Mouse (Mus musculus) mouse embryonic stem cell (cell line): ENCODE measurements around the gene Zfp574.
"Not testable (repeated sequence)": the region's sequence is repeated elsewhere in the genome, so short reads cannot be mapped to it uniquely, and the experiment has no call there.

Experiments used
- in situ Hi-C, 2 experiments: fragments of 300-500 bp; cut with MboI; formaldehyde crosslinking; loops; 1 replicate in 1 of 2; 3 replicates in 1 of 2; pipeline ENCODE4 v1.14.3; 2019 to 2020; ENCODE audit warnings: low sequenced_read_pairs in 2 of 2, low pct_unique_long_range_greater_than_20kb in 1 of 2, mixed read lengths in 1 of 2; ENCODE audit not compliant: unreplicated experiment in 1 of 2

The Zfp574 gene

DNA sequence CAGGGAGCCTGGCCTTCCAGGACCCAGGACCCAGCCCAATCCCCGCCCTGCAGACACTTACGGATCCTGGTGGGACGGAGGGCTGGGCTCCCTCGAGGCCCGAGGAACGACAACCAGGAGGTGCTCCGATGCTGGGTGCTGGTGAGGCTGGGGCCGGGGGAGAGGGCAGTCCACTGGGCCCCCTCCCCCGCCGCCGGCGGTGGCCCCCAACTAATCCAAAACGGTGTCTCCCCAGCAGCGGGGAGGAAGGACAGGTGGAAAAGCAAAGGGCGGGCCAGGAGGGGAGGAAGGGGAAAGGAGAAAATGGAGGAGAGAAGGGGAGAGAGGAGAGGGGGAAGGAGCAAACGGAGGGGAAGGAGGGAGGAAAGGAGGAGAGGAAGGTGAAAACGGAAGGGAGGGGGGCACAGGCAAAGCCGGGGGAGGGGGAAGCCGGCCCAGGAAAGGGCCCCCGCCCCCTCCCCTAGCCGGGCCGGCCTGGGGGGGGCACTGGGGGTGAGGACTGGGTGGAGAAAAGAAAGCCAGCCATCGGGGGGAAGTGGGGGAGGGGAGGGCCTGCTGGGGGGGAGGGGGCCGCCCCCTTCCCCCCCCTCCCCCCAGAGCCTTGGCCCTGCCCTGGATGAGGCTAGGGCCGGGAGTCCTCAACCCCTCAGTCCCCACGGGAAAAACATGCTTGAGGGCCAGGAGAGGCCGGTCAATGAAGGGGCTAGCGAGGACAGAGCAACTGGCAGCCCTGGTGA, at the start of gene Zfp574, which contains the start of gene Grik5:
Gene Zfp574 (plus strand): TSS at position 589 of the 737 bp plus-strand sequence.
Gene Grik5 (minus strand): TSS at position 368 of the 737 bp plus-strand sequence.
- in situ Hi-C loops = no loop called here

DNA sequence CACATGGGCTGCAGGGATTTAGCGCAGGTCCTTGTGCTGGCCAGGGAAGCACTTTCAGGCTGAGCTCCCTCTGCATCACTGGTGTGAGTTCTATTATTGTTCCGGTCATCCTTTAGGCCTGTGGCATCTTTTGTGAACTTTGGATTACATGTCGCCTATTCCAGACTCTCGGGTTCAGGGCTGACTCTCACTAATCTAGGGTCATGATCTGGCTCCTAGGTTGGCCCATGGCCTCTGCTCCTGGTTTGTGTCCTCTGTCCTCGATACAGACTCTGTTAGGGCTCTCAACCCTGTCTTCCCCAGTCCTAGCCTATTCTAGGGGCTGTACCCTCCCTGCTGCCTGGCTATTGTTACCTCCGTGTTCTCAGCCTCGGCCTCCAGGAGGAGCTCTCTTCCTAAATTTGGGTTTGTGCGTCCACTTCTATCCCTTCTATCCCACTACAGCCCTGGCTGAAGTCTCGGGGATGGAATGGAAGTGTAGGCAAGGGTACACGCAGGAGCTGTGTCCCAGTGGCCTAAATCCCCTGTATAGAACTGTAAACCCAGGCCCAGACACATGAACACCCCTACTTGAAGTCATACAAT, 46.4 kb upstream of the Zfp574 start:
- in situ Hi-C loops = no loop called here

DNA sequence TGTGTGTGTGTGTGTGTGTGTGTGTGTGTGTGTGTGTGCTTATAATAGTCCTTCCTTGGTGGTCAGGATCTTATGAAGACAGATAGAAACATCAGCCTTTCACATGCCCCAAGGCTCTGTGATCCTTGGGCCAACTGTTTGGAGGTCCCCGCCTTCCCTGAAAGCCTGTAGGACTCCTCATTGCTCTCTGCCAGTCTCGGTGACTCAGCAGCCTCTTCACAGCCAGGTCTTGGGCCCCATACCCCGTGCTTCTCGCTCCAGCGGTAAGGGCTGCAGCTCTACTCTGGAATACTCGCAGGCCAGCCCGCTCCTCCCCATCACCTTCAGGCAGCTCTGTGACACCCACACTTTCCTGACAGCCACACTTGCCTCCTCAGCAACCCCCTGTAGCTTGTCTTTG, 45.9 kb upstream of the Zfp574 start:
- in situ Hi-C loops = no loop called here

GRCm38 (mm10) chr7:25030032-25030753, 42.2 kb upstream of the Zfp574 start:
- in situ Hi-C loops = no loop called here

GRCm38 (mm10) chr7:25031528-25031927, 40.8 kb upstream of the Zfp574 start:
- in situ Hi-C loops = no loop called here

GRCm38 (mm10) chr7:25034796-25035195, 37.6 kb upstream of the Zfp574 start:
- in situ Hi-C loops = no loop called here

DNA sequence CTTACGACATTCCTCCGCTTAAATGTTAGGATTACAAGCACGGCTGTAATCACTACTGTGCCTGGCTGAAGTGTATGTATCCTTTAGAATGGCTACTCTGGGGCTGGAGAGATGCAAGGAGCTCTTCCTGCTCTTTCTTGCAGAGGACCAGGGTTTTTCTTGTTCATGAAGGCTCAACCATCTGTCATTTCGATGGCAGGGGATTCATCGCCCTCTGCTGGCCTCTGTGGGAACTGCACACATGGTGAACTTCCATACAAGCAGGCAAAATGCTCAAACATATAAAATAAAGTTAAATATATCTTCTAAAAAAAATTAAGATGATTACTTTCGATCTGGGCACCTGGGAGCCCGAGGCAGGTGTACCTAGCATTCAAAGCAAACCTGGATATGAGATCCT, 36.5 kb upstream of the Zfp574 start:
- in situ Hi-C loops = no loop called here

DNA sequence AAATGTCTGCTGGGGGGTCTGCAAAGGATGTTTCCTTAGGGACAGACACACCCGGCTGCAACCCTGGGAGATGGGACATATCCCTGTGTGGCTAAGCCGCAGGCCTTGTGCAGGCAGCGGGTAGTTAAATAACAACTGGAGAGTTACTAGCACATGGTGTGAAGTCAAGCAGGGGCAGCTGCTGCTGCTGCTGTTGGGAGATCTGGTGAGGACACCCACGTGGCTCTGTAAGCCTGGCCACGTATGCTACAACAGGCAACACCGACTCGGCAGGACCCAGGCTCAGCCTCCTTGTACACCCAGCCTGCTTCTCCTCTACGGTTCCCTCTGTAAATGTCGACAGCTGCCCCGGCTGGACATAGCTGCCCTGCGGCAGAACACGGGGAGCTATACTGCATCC, 30.4 kb upstream of the Zfp574 start:
- in situ Hi-C loops = no loop called here

GRCm38 (mm10) chr7:25044599-25044998, 27.8 kb upstream of the Zfp574 start:
- in situ Hi-C loops = not testable (repeated sequence)

GRCm38 (mm10) chr7:25047363-25047762, 25.0 kb upstream of the Zfp574 start:
- in situ Hi-C loops = no loop called here

- in situ Hi-C loops = no loop called here
Observed at GRCm38 (mm10) chr7:25049295-25049930, 23.0 kb upstream of the Zfp574 start.

GRCm38 (mm10) chr7:25052587-25052986, 19.8 kb upstream of the Zfp574 start:
- in situ Hi-C loops = no loop called here

GRCm38 (mm10) chr7:25056951-25057350, 15.4 kb upstream of the Zfp574 start:
- in situ Hi-C loops = no loop called here

GRCm38 (mm10) chr7:25057888-25058287, 14.5 kb upstream of the Zfp574 start:
- in situ Hi-C loops = no loop called here

DNA sequence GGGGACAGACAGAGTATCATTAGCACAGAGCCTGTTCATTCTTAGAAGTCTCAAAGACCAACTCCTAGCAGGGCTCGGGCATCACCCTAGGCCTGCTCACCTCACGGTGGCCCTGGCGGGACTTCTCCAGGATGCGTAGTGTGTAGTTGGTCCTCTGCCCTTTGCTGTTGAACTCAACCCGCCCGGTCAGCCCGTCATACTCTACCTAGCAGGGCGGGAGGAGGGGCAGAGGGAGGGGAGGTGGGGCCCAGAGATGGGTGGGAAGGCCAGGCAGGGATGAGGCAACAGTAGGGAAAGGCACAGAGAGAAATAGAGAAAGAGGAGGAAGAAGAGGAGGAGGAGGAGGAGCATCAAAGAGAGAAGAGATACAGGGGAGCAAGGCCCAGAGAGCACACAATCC, 14.0 kb upstream of the Zfp574 start:
- in situ Hi-C loops = no loop called here

DNA sequence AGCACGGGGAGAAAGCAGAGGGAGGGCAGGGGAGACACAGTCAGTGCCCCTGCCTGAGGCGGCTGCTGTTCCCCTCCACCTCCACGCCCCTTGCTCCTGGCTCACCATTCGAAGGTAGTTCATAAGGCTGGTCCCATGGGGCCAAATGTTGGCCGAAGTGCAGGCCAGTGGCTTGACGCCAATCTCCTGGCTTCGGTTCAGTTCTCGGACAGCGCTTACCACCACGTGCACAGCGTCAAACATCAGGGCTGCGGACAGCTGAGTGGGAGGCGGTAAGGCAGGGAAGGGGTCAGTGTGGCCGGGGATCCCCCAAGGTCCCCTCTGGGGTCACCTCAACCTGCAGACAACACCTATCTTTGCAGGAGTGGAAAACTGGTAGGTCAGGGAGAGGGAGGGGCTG, 13.5 kb upstream of the Zfp574 start:
- in situ Hi-C loops = no loop called here

DNA sequence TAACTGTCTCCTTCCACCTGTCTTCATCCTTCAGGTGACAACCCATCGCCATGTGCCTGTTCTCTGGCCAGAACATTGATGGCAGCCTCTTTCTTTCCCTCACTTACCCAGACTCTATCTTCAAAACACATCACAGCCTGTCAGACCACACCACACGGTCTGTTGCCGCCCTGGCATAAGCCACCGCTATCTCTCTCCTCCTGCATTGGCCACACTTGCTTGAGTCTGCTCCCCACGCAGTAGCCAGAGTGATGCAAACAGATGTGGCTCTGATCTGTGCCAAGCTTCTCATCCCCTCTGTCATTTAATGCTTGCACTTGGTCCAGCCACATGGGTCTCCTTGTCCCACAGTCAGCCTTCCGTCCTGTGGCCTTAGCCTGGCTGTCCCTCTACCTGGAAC, 9.0 kb upstream of the Zfp574 start:
- in situ Hi-C loops = no loop called here

- in situ Hi-C loops = no loop called here
Observed at GRCm38 (mm10) chr7:25063900-25064299, 8.5 kb upstream of the Zfp574 start.

GRCm38 (mm10) chr7:25067338-25067737, 5.0 kb upstream of the Zfp574 start:
- in situ Hi-C loops = no loop called here
